Mouse (Mus musculus): ENCODE data around the gene Zwilch.

Zwilch gene

GRCm38 (mm10) chr9:64098282-64098681 lies 74.6 kb downstream of the Zwilch start:
- DNase-seq, result no peak

DNA sequence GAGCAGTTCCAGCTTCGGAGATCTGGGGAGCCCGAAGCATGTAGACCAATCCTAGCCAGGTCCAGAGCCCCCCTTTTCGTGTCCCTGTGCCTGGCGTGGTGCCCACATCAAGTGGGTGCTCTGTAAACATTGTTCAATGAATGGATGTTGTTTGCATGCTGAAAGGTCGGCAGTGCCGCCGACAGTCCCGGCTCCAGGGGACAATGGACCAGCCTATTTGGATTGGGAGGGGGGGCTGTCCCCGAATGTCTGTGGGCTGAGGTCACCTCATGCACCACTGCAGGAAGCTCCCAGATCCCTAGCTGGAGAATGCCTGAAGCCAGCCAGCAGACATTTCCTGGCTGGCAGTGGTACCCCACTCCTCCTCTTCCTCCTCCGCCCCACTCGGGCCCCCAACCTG lies 78.8 kb downstream of the Zwilch start:
- peak; percentile 89 for DNase-seq

DNA sequence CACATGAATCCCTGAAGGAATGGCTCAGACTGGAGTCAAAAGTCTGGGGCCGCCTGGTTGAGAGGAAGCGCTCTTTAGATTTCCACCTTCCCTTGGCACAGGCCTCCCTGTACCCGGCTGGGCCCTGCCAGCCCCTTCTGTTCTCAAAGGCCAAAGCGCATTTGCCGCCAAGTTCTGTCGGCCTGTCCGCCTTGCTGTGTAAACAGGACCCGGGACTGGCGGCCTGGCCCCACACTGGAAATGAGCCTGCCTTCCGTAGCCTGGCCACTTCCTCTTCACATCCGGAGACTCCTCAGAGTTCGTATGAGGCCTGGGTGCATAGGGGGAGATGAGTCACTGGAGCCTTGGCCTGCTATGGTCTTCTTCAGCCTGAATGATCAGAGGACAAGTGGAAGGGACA lies 83.9 kb downstream of the Zwilch start:
- no peak for DNase-seq

- no peak for DNase-seq
These were observed 84.6 kb downstream of the Zwilch start for GRCm38 (mm10) chr9:64088346-64088745.

DNA sequence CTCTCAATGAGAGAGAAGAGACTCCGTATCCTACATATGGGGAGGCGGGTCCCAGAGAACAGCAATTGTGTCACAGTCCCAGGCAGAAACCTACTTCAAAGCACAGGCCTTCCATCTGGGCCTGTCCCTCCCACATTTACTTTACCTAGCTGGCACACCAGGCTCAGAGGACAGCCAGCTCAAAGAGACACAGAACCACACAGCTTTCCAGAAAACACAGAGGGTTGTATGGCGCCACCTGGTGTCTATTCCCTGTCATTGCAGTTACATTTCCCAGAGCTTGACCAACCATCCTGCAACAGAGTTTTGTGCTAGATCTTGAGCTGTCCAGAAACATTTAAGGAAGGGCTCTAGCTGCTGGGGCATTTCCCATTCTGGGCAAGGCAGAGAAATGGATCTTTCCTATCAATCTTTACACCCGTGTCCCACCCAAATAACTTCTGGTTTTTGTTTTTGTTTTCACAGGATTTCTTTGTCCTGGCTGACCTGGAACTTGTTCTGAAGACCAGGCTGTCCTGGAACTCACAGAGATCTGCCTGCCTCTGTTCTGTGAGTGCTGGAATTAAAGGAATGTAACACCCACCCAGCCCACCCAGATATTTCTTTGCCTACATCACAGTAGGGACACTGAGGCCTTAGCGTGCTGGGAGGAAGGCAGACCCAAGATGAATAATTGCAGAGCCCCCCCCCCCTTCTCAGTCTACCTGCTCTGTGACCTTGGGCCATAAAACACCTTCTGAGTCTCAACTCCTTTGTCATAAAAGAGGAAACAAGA lies 85.3 kb downstream of the Zwilch start:
- DNase-seq, result peak; percentile 88

Data from retina, postnatal 1 day (tissue).